Mouse (Mus musculus): Measurements from ENCODE around the gene Sipa1l1.

- TF ChIP-seq CTCF (IDR thresholded peaks at IDR 0.05; ENCODE audit: low read depth) (no peak), EP300 (IDR thresholded peaks at IDR 0.05; ENCODE audit: low read depth) (no peak)
Measured at GRCm38 (mm10) chr12:82257994-82258785, 89.1 kb downstream of the Sipa1l1 start.
